Mouse (Mus musculus): ENCODE data around the gene Fgr.
"Not testable (repeated sequence)": the region's sequence is repeated elsewhere in the genome, so short reads cannot be mapped to it uniquely, and the experiment has no call there.

DNA sequence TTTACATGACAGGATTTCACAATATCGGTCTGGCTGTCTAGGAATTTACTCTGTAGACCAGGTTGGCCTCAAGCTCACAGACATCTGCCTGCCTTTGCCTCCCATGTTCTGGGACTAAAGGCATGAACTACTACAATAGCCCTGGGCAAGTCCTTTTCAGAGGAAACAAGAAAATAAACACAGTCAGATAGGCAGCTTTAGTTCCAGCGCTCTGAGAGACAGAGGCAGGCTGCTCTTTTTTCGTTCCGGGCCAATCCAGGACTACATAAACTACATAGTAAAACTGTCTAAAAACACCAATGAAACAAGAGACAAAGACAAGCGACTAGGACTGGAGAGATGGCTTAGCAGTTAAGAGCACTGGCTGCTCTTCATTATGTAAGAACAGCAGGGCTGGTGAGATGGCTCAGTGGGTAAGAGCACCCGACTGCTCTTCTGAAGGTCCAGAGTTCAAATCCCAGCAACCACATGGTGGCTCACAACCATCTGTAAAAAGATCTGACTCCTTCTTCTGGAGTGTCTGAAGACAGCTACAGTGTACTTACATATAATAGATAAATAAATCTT is 32.1 kb downstream of the Fgr start:
- TF ChIP-seq CTCF, EP300 (IDR thresholded peaks at IDR 0.05; ENCODE audit: low read depth): not testable (repeated sequence)

Data from heart, postnatal 0 days (tissue).